ENCODE assay signal across 20 mouse cellular contexts in the genomic region with DNA sequence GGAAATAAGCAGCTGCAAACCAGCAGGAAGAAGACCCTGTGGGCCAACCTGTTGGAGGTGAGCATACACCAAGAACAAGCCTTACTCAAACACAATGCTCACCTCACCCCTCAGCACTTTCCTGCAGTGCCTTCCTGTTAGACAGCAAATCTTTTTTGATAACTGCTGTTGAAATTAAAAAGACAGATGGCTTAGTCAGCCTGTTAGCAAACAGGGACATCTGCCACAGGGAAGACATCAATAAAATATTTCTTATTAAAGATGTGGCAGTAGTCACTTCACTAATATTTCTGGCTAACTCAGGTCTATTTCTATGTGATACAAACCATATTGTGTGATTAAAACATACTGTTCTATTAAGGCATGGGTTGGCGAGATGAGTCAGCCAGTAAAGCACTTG. TPM values are rescaled to one million over a fixed set of nuclear protein-coding genes. Genes with fewer than 3 reads are reported as not detected.
DNase-seq lines count a peak whose midpoint lies in the region; ATAC-seq and TF ChIP-seq lines count a peak whose summit lies in the region.
"Had no signal": no experiment of that assay in that cellular context is flagged by ENCODE, and none has a peak within 500 bp of the region (broad histone marks: within the 10 kb centered on the region; RNA-seq: fewer than 3 reads in every experiment).

No protein-coding gene starts in this region.

- no peaks in the 10 kb centered on the region for H3K9me3 ChIP-seq in forebrain, postnatal 0 days (ENCODE audit: low read length)
- no peaks in the 10 kb centered on the region for H3K9me3 ChIP-seq in forebrain, embryonic 15.5 days
- H3K9me3 ChIP-seq: embryonic facial prominence, embryonic 13.5 days; embryonic facial prominence, embryonic 15.5 days; forebrain, embryonic 10.5 days; forebrain, embryonic 13.5 days had no signal

- no peaks in the 10 kb centered on the region for H3K4me1 ChIP-seq in forebrain, postnatal 0 days (ENCODE audit: insufficient read depth)
- no peaks in the 10 kb centered on the region for H3K4me1 ChIP-seq in forebrain, embryonic 15.5 days
- H3K4me1 ChIP-seq: embryonic facial prominence, embryonic 13.5 days; embryonic facial prominence, embryonic 15.5 days; forebrain, embryonic 10.5 days; forebrain, embryonic 13.5 days had no signal

- peak; percentile 35 for DNase-seq in forebrain, postnatal 0 days
- peak; percentile 52 to 55 for DNase-seq in layer of hippocampus, adult 2 months (ENCODE audit: low spot score in 2 of 2)
- no peak for DNase-seq in layer of hippocampus, postnatal 10 days (ENCODE audit: low spot score in 2 of 2)
- peak; percentile 32 for DNase-seq in brain, adult 2 months (ENCODE audit: low read depth, low spot score)
- DNase-seq in embryo, embryonic 10.5 days (ENCODE audit: low spot score) = no peak
- DNase-seq: adrenal gland, adult 2 months; adrenal gland, postnatal 10 days; adrenal gland, postnatal 25 days; cerebellum, adult 11-12 months; cerebellum, adult 2 months; cerebellum, adult 9-10 months; cerebellum, postnatal 10 days; cerebellum, postnatal 25 days; embryo, embryonic 11 days had no signal

- no peak overlapping the region for H3K4me3 ChIP-seq in forebrain, postnatal 0 days (ENCODE audit: low read depth, low read length)
- no peak overlapping the region for H3K4me3 ChIP-seq in forebrain, embryonic 15.5 days
- H3K4me3 ChIP-seq in layer of hippocampus, adult 2 months = no peak overlapping the region
- H3K4me3 ChIP-seq: embryonic facial prominence, embryonic 13.5 days; embryonic facial prominence, embryonic 15.5 days; erythroblast, embryonic 14.5 days; forebrain, embryonic 10.5 days; forebrain, embryonic 13.5 days had no signal

- H3K27ac ChIP-seq in forebrain, postnatal 0 days (ENCODE audit: low read depth, low read length) = no peak overlapping the region
- no peak overlapping the region for H3K27ac ChIP-seq in forebrain, embryonic 15.5 days (replicated peaks)
- no peak overlapping the region for H3K27ac ChIP-seq in layer of hippocampus, adult 2 months
- H3K27ac ChIP-seq: embryonic facial prominence, embryonic 13.5 days; embryonic facial prominence, embryonic 15.5 days; forebrain, embryonic 10.5 days; forebrain, embryonic 13.5 days had no signal

- ATAC-seq in forebrain, postnatal 0 days = no peak
- ATAC-seq in forebrain, embryonic 15.5 days (replicated peaks) = no peak
- ATAC-seq: forebrain, embryonic 13.5 days had no signal

- no peak for TF ChIP-seq CTCF in forebrain, postnatal 0 days (IDR thresholded peaks at IDR 0.05; ENCODE audit: low read depth)
- TF ChIP-seq CTCF in layer of hippocampus, adult 2 months (conservative IDR thresholded peaks at IDR 0.05) = no peak

- H3K9ac ChIP-seq in forebrain, postnatal 0 days = no peak overlapping the region
- H3K9ac ChIP-seq in forebrain, embryonic 15.5 days (replicated peaks) = no peak overlapping the region
- H3K9ac ChIP-seq: embryonic facial prominence, embryonic 13.5 days; embryonic facial prominence, embryonic 15.5 days; forebrain, embryonic 13.5 days had no signal

- no peak overlapping the region for H3K4me2 ChIP-seq in forebrain, postnatal 0 days (ENCODE audit: low read depth)
- no peak overlapping the region for H3K4me2 ChIP-seq in forebrain, embryonic 15.5 days (replicated peaks)
- H3K4me2 ChIP-seq: embryonic facial prominence, embryonic 13.5 days; embryonic facial prominence, embryonic 15.5 days; forebrain, embryonic 13.5 days had no signal

- H3K27me3 ChIP-seq in forebrain, postnatal 0 days (ENCODE audit: insufficient read depth, low read length) = no peaks in the 10 kb centered on the region
- H3K27me3 ChIP-seq in forebrain, embryonic 15.5 days = no peaks in the 10 kb centered on the region
- H3K27me3 ChIP-seq: embryonic facial prominence, embryonic 13.5 days; embryonic facial prominence, embryonic 15.5 days; forebrain, embryonic 13.5 days had no signal

- H3K36me3 ChIP-seq in forebrain, postnatal 0 days (ENCODE audit: insufficient read depth) = peaks cover 86% of the 10 kb centered on the region
- H3K36me3 ChIP-seq in forebrain, embryonic 15.5 days = peaks cover 89% of the 10 kb centered on the region

- WGBS in forebrain, postnatal 0 days = 76% methylated on average over 1 of the region's 1 CpGs
- WGBS in forebrain, embryonic 15.5 days = 77% methylated on average over 1 of the region's 1 CpGs

RNA-seq across cellular contexts. Expression of gene Lsg1, which starts 11.0 kb away (rescaled TPM):
- 20.4 and 27.7 TPM in 2 replicates for total RNA-seq in forebrain, postnatal 0 days (2014; rRNA removed)
- polyA plus RNA-seq in forebrain, postnatal 0 days (2015; fragmentation: Nextera tagmentation; extraction: Ambion mirVana) = 40.8 and 41.4 TPM in 2 replicates
- polyA plus RNA-seq in forebrain, embryonic 15.5 days (2015; fragmentation: Nextera tagmentation; extraction: Ambion mirVana) = 56.2 and 59.4 TPM in 2 replicates
- 10 to 100 TPM; 16.7 to 20.7 TPM for total RNA-seq in layer of hippocampus, adult 2 months (2021)
- 10 to 100 TPM; 24.4 to 25.6 TPM for total RNA-seq in layer of hippocampus, postnatal 10 days (2021)

RNA-seq across cellular contexts. Expression of gene Fam43a, which starts 23.1 kb away (rescaled TPM):
- total RNA-seq in forebrain, postnatal 0 days (2014; rRNA removed) = 12.3 and 17.4 TPM in 2 replicates
- polyA plus RNA-seq in forebrain, postnatal 0 days (2015; fragmentation: Nextera tagmentation; extraction: Ambion mirVana) = 10.0 and 10.5 TPM in 2 replicates
- polyA plus RNA-seq in forebrain, embryonic 15.5 days (2015; fragmentation: Nextera tagmentation; extraction: Ambion mirVana) = 9.9 and 10.7 TPM in 2 replicates
- 10 to 100 TPM in 1 of 2 experiments, 1 to 10 TPM in 1; 9.2 to 10.3 TPM for total RNA-seq in layer of hippocampus, adult 2 months (2021)
- total RNA-seq in layer of hippocampus, postnatal 10 days (2021) = 10 to 100 TPM; 14.8 to 16.9 TPM

RNA-seq across cellular contexts. Expression of gene Tmem44, which starts 25.8 kb away (rescaled TPM):
- 107 and 113 TPM in 2 replicates for total RNA-seq in forebrain, postnatal 0 days (2014; rRNA removed)
- polyA plus RNA-seq in forebrain, postnatal 0 days (2015; fragmentation: Nextera tagmentation; extraction: Ambion mirVana) = 66.1 and 66.6 TPM in 2 replicates
- 89.0 and 89.6 TPM in 2 replicates for polyA plus RNA-seq in forebrain, embryonic 15.5 days (2015; fragmentation: Nextera tagmentation; extraction: Ambion mirVana)
- total RNA-seq in layer of hippocampus, adult 2 months (2021) = 10 to 100 TPM; 28.5 to 32.0 TPM
- total RNA-seq in layer of hippocampus, postnatal 10 days (2021) = 10 to 100 TPM; 55.9 to 61.6 TPM

Comparison
In these comparisons a context has a peak if more than half of its experiments do, and no peak if none do; other contexts are left out.
1. DNase-seq: peak in forebrain, postnatal 0 days (single experiment), layer of hippocampus, adult 2 months (2 of 2) and brain, adult 2 months (single experiment); none in layer of hippocampus, postnatal 10 days (0 of 2) and embryo, embryonic 10.5 days (single experiment).